Mouse (Mus musculus) retina, adult 2 months (tissue): ENCODE measurements around the gene Olfr370.
"Not testable (repeated sequence)": the region's sequence is repeated elsewhere in the genome, so short reads cannot be mapped to it uniquely, and the experiment has no call there.

Experiments used
- DNase-seq: peaks from one replicate; pipeline ENCODE4 v3.0.0-alpha.2; 2012; ENCODE audit warnings: low read depth, low spot score

Olfr370 gene

GRCm38 (mm10) chr8:83535736-83536135 is at the start of gene Olfr370:
TSS of gene Olfr370 (plus strand) at chr8:83535780.
- no peak for DNase-seq

- no peak for DNase-seq
These were observed 23.9 kb upstream of the Olfr370 start for GRCm38 (mm10) chr8:83511696-83512095.

- DNase-seq, result no peak
These were observed 15.1 kb upstream of the Olfr370 start for GRCm38 (mm10) chr8:83520432-83520831.

GRCm38 (mm10) chr8:83520907-83521306 is 14.7 kb upstream of the Olfr370 start:
- not testable (repeated sequence) for DNase-seq

GRCm38 (mm10) chr8:83521310-83521709 is 14.3 kb upstream of the Olfr370 start:
- DNase-seq, result no peak

- no peak for DNase-seq
These were observed 778 bp upstream of the Olfr370 start for GRCm38 (mm10) chr8:83534802-83535201.

GRCm38 (mm10) chr8:83562669-83563068 is 27.1 kb downstream of the Olfr370 start:
- DNase-seq, result no peak

- DNase-seq, result no peak
These were observed 27.7 kb downstream of the Olfr370 start for GRCm38 (mm10) chr8:83563246-83563645.

GRCm38 (mm10) chr8:83565731-83566375 is 30.3 kb downstream of the Olfr370 start:
- DNase-seq, result no peak

- peak; percentile 85 for DNase-seq
These were observed 31.2 kb downstream of the Olfr370 start, which contains the start of gene Ndufb7 for GRCm38 (mm10) chr8:83566469-83567395. TSS of gene Ndufb7 (plus strand) at chr8:83566671.

- no peak for DNase-seq
These were observed 32.1 kb downstream of the Olfr370 start for GRCm38 (mm10) chr8:83567668-83568067.

- DNase-seq, result no peak
These were observed 32.5 kb downstream of the Olfr370 start for GRCm38 (mm10) chr8:83568128-83568527.

- no peak for DNase-seq
These were observed 33.2 kb downstream of the Olfr370 start for GRCm38 (mm10) chr8:83568755-83569154.

GRCm38 (mm10) chr8:83569165-83569564 is 33.6 kb downstream of the Olfr370 start:
- DNase-seq, result no peak

- DNase-seq, result no peak
These were observed 34.9 kb downstream of the Olfr370 start for GRCm38 (mm10) chr8:83570272-83571000.

- not testable (repeated sequence) for DNase-seq
These were observed 35.4 kb downstream of the Olfr370 start for GRCm38 (mm10) chr8:83571001-83571340.

GRCm38 (mm10) chr8:83571791-83572190 is 36.2 kb downstream of the Olfr370 start:
- no peak for DNase-seq

- DNase-seq, result no peak
These were observed 36.7 kb downstream of the Olfr370 start for GRCm38 (mm10) chr8:83572246-83572812.

- DNase-seq, result no peak
These were observed 37.7 kb downstream of the Olfr370 start for GRCm38 (mm10) chr8:83573140-83573875.

- no peak for DNase-seq
These were observed 39.2 kb downstream of the Olfr370 start for GRCm38 (mm10) chr8:83574631-83575315.
